Mouse (Mus musculus) cortical plate, adult 2 months (tissue): Measurements from ENCODE around the gene F13a1.

Experiments
- CTCF ChIP-seq: fragments of 200-500 bp; IDR thresholded peaks from 2 replicates; pipeline ENCODE4 v1.5.1; 2011; ENCODE audit warnings: mild to moderate bottlenecking, control low read depth, low read length; ENCODE audit not compliant: insufficient read depth; ENCODE audit errors: extremely low read depth
- POLR2A ChIP-seq: fragments of 200-500 bp; IDR thresholded peaks from 2 replicates; pipeline ENCODE4 v1.6.1; 2011; ENCODE audit warnings: mild to moderate bottlenecking, low read length, control low read depth; ENCODE audit not compliant: insufficient read depth; ENCODE audit errors: extremely low read depth

- TF ChIP-seq POLR2A, result no peak
- TF ChIP-seq CTCF, result no peak
These were observed 77.0 kb downstream of the F13a1 start for GRCm38 (mm10) chr13:36973016-36973415.
